Mouse (Mus musculus): ENCODE results near the gene Eml4. TPM values are rescaled to one million over a fixed set of nuclear protein-coding genes. Genes with fewer than 3 reads are reported as not detected.

The Eml4 gene
- polyA plus RNA-seq, 1 experiment from 2014 or later = 70.8 TPM

DNA sequence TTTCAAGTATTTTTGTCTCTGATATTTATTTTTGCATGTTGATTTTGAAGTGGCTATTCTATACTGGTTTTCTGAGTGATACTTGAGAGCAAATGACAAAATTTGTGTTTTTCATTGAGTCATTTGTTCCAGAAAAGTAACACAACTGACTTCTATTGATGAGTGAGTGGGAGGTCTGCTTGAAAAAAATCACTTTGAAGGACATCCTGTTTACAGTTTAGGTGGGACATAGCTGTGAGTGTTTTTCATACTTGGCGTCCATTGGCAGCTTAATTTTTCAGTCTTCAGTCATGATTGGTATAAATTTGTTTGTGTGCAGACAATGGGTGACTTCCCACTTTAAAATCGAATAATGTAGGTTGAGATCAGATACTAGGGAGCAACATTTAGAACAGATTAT lies 14.4 kb downstream of the Eml4 start:
- Histone ChIP-seq H3K36me3 (no peaks in the 10 kb centered on the region), H3K27ac (no peak overlapping the region), H3K9me3 (no peaks in the 10 kb centered on the region), H3K4me3 (replicated peaks) (no peak overlapping the region), H3K4me2 (no peak overlapping the region), H3K4me1 (replicated peaks) (peaks cover 29% of the 10 kb centered on the region), H3K27me3 (no peaks in the 10 kb centered on the region), H3K9ac (replicated peaks) (no peak overlapping the region)
- no peak for ATAC-seq (ENCODE audit: insufficient number of reproducible peaks, insufficient read depth, low FRiP score, low TSS enrichment, low read depth)
- 78% methylated on average over 2 of the region's 2 CpGs for WGBS

DNA sequence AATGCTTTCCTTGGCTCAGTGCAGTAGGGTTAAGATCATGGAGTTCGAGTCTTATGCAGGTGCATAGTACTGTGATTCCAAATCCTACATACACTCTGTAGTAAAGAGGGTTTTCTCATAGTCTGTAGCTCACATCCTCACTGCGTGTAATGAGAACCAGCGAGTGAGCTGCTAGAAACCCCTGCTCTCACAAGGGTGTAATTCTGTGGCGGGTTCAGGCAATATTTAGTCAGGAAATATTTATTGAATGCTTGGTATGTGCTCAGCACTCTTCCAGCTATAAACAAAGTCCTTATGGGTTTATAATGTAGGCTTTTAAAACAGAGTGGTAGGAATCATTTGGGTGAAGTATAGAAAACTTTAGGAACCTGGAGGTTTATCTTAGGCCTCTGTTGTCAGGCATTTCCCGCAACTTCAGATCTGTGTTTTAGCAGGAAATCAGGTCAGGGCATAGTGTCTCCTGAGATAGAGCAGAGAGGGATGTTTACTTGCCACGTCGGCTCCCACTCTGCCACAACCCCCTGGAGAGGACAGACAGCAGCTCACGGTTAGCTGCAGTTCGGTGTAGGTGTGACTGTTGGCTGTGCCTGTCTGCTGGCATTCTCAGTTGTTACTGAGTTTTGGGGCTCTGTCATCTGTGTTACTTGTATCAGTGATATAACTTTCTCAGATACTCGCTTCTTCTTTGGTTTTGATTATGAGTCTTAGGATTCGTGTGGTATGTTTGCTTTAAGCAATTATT lies 15.1 kb downstream of the Eml4 start:
- 0 out of 2 replicates have a peak overlapping the region, but pooled peaks have one; percentile 51 for H3K27ac ChIP-seq
- no peak for ATAC-seq (ENCODE audit: insufficient number of reproducible peaks, insufficient read depth, low FRiP score, low TSS enrichment, low read depth)

DNA sequence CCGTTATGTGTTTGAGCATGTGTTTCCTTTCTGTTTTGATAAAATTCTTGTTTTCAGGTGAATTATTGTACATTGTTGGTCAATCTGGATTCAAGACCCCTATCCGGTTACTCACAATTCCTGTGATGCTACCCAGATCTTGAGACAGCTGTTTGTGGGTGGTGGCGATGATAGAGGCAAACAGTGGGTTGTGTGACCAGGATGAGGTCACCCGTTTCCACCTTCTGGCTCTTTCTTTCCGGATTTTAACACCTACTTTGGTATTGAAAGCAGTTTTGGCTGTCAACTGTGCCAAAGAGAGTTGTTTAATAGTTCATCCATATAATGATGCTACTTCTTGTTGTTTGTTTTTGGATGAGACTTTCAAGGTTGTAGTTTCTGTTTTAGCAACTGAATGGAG lies 16.7 kb downstream of the Eml4 start:
- H3K36me3 ChIP-seq = no peaks in the 10 kb centered on the region
- H3K4me2 ChIP-seq = no peak overlapping the region
- H3K27ac ChIP-seq = no peak overlapping the region
- no peak overlapping the region for H3K4me3 ChIP-seq (replicated peaks)
- peaks cover 22% of the 10 kb centered on the region for H3K4me1 ChIP-seq (replicated peaks)
- 85% methylated on average over 5 of the region's 5 CpGs for WGBS
- no peak for ATAC-seq (ENCODE audit: insufficient number of reproducible peaks, insufficient read depth, low FRiP score, low TSS enrichment, low read depth)
- no peaks in the 10 kb centered on the region for H3K27me3 ChIP-seq
- H3K9me3 ChIP-seq = no peaks in the 10 kb centered on the region
- H3K9ac ChIP-seq (replicated peaks) = no peak overlapping the region

More for the DNA sequence above, 15.1 kb downstream of the Eml4 start:
- WGBS = 31% methylated on average over 11 of the region's 11 CpGs
- Histone ChIP-seq H3K9ac (replicated peaks) (no peak overlapping the region), H3K9me3 (no peaks in the 10 kb centered on the region), H3K4me2 (peak overlapping the region; percentile 25; the same call in 1 of the 2 replicates), H3K4me1 (replicated peaks) (peaks cover 29% of the 10 kb centered on the region), H3K4me3 (replicated peaks) (no peak overlapping the region), H3K36me3 (no peaks in the 10 kb centered on the region), H3K27me3 (no peaks in the 10 kb centered on the region)

DNA sequence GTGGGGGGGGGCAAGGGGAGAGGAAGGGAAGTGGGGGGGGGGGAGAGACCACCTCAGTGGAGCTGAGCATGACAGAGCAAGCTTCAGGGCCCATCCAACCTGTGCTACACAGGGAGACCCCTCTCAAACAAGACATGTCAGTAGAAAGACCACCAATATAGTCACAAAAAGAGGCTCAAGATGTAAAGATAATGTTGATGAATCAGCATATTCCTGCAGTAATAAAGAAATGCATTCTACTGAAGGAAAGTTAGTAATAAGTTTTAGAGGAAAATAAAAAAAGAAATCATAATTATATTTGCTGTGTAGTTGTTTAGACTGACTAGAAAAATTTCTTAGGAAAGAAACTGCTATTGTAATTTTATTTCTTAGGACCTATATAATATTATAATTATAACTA lies 23.4 kb downstream of the Eml4 start:
- Histone ChIP-seq H3K4me3 (replicated peaks) (no peak overlapping the region), H3K27me3 (no peaks in the 10 kb centered on the region), H3K4me2 (no peak overlapping the region), H3K9me3 (no peaks in the 10 kb centered on the region), H3K4me1 (replicated peaks) (peaks cover 11% of the 10 kb centered on the region), H3K9ac (replicated peaks) (no peak overlapping the region), H3K36me3 (no peaks in the 10 kb centered on the region), H3K27ac (no peak overlapping the region)
- ATAC-seq (ENCODE audit: insufficient number of reproducible peaks, insufficient read depth, low FRiP score, low TSS enrichment, low read depth) = no peak

GRCm38 (mm10) chr17:83375848-83376247 lies 25.1 kb downstream of the Eml4 start:
- no peak overlapping the region for H3K27ac ChIP-seq

DNA sequence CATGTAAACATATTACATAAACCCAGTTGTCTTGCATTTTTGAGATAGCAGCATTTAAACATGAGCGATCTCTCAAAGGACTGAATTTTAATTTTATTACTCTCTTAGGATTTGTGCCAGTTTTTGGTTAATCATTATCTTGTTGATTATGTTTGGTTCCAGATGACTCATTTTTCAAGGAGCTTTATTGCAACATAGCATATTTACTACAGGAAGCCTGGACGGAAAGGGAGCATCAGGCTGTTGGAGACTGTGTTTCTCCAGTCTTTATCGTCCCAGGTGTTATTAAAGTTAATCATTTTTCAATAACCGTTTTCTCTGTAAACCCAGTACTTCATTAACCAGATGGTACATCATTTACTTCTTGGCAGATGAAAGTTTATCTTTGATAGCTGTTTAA lies 26.1 kb downstream of the Eml4 start:
- 72% methylated on average over 4 of the region's 4 CpGs for WGBS
- ATAC-seq (ENCODE audit: insufficient number of reproducible peaks, insufficient read depth, low FRiP score, low TSS enrichment, low read depth) = no peak
- no peaks in the 10 kb centered on the region for H3K36me3 ChIP-seq
- no peak overlapping the region for H3K9ac ChIP-seq (replicated peaks)
- H3K4me3 ChIP-seq (replicated peaks) = no peak overlapping the region
- no peak overlapping the region for H3K27ac ChIP-seq
- H3K4me1 ChIP-seq (replicated peaks) = peaks cover 11% of the 10 kb centered on the region
- no peaks in the 10 kb centered on the region for H3K27me3 ChIP-seq
- no peaks in the 10 kb centered on the region for H3K9me3 ChIP-seq
- H3K4me2 ChIP-seq = no peak overlapping the region

More at GRCm38 (mm10) chr17:83375848-83376247, 25.1 kb downstream of the Eml4 start:
- ATAC-seq (ENCODE audit: insufficient number of reproducible peaks, insufficient read depth, low FRiP score, low TSS enrichment, low read depth) = no peak
- no peaks in the 10 kb centered on the region for H3K27me3 ChIP-seq
- 43% methylated on average over 3 of the region's 3 CpGs for WGBS
- H3K9me3 ChIP-seq = no peaks in the 10 kb centered on the region
- no peak overlapping the region for H3K4me2 ChIP-seq
- H3K4me3 ChIP-seq (replicated peaks) = no peak overlapping the region
- no peak overlapping the region for H3K9ac ChIP-seq (replicated peaks)
- H3K4me1 ChIP-seq (replicated peaks) = peaks cover 11% of the 10 kb centered on the region
- no peaks in the 10 kb centered on the region for H3K36me3 ChIP-seq

- WGBS = 45% methylated on average over 10 of the region's 10 CpGs
- Histone ChIP-seq H3K27ac (no peak overlapping the region), H3K4me1 (replicated peaks) (peaks cover 11% of the 10 kb centered on the region), H3K4me3 (replicated peaks) (no peak overlapping the region), H3K4me2 (no peak overlapping the region), H3K9ac (replicated peaks) (no peak overlapping the region), H3K9me3 (no peaks in the 10 kb centered on the region), H3K36me3 (no peaks in the 10 kb centered on the region), H3K27me3 (no peaks in the 10 kb centered on the region)
- no peak for ATAC-seq (ENCODE audit: insufficient number of reproducible peaks, insufficient read depth, low FRiP score, low TSS enrichment, low read depth)
Measured at GRCm38 (mm10) chr17:83377755-83378443, 27.2 kb downstream of the Eml4 start.

- 61% methylated on average over 4 of the region's 4 CpGs for WGBS
- Histone ChIP-seq H3K4me1 (replicated peaks) (peaks cover 11% of the 10 kb centered on the region), H3K36me3 (no peaks in the 10 kb centered on the region), H3K27me3 (no peaks in the 10 kb centered on the region), H3K4me2 (no peak overlapping the region), H3K27ac (no peak overlapping the region), H3K9me3 (no peaks in the 10 kb centered on the region), H3K4me3 (replicated peaks) (no peak overlapping the region), H3K9ac (replicated peaks) (no peak overlapping the region)
- no peak for ATAC-seq (ENCODE audit: insufficient number of reproducible peaks, insufficient read depth, low FRiP score, low TSS enrichment, low read depth)
Measured at GRCm38 (mm10) chr17:83378444-83378762, 27.7 kb downstream of the Eml4 start.

- WGBS = 92% methylated on average over 2 of the region's 2 CpGs
- ATAC-seq (ENCODE audit: insufficient number of reproducible peaks, insufficient read depth, low FRiP score, low TSS enrichment, low read depth) = no peak
- H3K36me3 ChIP-seq = no peaks in the 10 kb centered on the region
- H3K4me2 ChIP-seq = no peak overlapping the region
- no peak overlapping the region for H3K9ac ChIP-seq (replicated peaks)
- H3K9me3 ChIP-seq = no peaks in the 10 kb centered on the region
- no peak overlapping the region for H3K4me3 ChIP-seq (replicated peaks)
- H3K27ac ChIP-seq = no peak overlapping the region
- H3K27me3 ChIP-seq = no peaks in the 10 kb centered on the region
- peaks cover 11% of the 10 kb centered on the region for H3K4me1 ChIP-seq (replicated peaks)
Measured at GRCm38 (mm10) chr17:83379366-83379765, 28.6 kb downstream of the Eml4 start.

DNA sequence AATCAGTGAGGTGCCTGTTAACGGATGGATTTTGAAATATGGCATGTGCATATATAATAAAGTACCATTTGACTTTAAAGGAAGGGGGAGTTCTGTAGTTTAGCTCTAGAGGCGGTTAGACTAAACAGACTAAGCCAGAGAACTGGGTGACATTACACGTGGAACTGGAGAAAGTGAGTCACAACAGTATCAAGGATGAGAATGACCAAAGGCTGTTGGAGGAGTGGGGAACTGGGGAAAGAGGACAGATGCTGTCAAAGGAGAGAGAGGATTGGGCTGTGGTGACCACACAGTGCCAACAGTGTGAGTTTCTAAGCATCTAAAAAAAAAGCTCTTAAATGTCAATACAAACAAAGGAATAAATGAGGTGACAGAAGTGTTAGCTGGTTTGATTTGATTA lies 29.1 kb downstream of the Eml4 start:
- ATAC-seq (ENCODE audit: insufficient number of reproducible peaks, insufficient read depth, low FRiP score, low TSS enrichment, low read depth) = no peak
- Histone ChIP-seq H3K9me3 (no peaks in the 10 kb centered on the region), H3K27ac (no peak overlapping the region), H3K4me3 (replicated peaks) (no peak overlapping the region), H3K9ac (replicated peaks) (no peak overlapping the region), H3K4me1 (replicated peaks) (peaks cover 11% of the 10 kb centered on the region), H3K36me3 (no peaks in the 10 kb centered on the region), H3K27me3 (no peaks in the 10 kb centered on the region), H3K4me2 (no peak overlapping the region)
- WGBS = 80% methylated on average over 3 of the region's 3 CpGs

- 91% methylated on average over 5 of the region's 5 CpGs for WGBS
- Histone ChIP-seq H3K27ac (no peak overlapping the region), H3K36me3 (no peaks in the 10 kb centered on the region), H3K4me2 (no peak overlapping the region), H3K27me3 (no peaks in the 10 kb centered on the region), H3K9me3 (no peaks in the 10 kb centered on the region), H3K4me1 (replicated peaks) (peaks cover 7% of the 10 kb centered on the region), H3K9ac (replicated peaks) (no peak overlapping the region), H3K4me3 (replicated peaks) (no peak overlapping the region)
- ATAC-seq (ENCODE audit: insufficient number of reproducible peaks, insufficient read depth, low FRiP score, low TSS enrichment, low read depth) = no peak
Measured at GRCm38 (mm10) chr17:83382752-83383151, 32.0 kb downstream of the Eml4 start.

DNA sequence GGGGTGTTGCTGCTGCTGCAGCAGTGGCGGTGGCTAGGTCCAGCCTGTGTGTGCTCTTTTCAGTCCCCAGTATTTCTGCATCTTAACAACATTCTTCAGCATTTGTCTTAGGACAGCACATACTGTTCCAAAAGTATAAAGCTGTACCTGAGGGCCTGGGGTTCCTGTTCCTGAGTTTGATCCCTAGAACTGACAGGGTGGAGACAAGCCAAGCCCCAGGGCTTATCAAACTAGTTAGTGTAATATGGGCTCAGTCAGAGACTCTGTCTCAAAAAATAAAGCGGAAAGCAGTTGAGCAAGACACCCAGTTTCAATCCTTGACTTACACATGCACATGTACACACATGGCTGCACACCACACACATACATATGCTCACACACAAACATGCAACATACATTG lies 34.2 kb downstream of the Eml4 start:
- Histone ChIP-seq H3K27me3 (no peaks in the 10 kb centered on the region), H3K4me2 (no peak overlapping the region), H3K9ac (replicated peaks) (no peak overlapping the region), H3K4me3 (replicated peaks) (no peak overlapping the region), H3K9me3 (no peaks in the 10 kb centered on the region), H3K4me1 (replicated peaks) (no peaks in the 10 kb centered on the region), H3K36me3 (no peaks in the 10 kb centered on the region), H3K27ac (no peak overlapping the region)
- ATAC-seq (ENCODE audit: insufficient number of reproducible peaks, insufficient read depth, low FRiP score, low TSS enrichment, low read depth) = no peak
- WGBS = 94% methylated on average over 2 of the region's 2 CpGs
